Mouse (Mus musculus): ENCODE measurements at regions not wholly inside any gene's neighbourhood (a gene's known extent, or its start where the extent isn't known, plus 50 kb on each side); places are given as distances from the start of the nearest gene placed in this dataset.

- TF ChIP-seq POLR2A (IDR thresholded peaks at IDR 0.05; ENCODE audit: borderline replicate concordance, low read depth, low read length) = no peak
- TF ChIP-seq CTCF (IDR thresholded peaks at IDR 0.05; ENCODE audit: low read depth, low read length) = no peak
- no peak overlapping the region for H3K4me3 ChIP-seq (ENCODE audit: insufficient read depth, low read length)
- no peak overlapping the region for H3K27ac ChIP-seq (ENCODE audit: insufficient read depth, low read depth, low read length)
These were observed 263.1 kb downstream of the Gm45692 start for GRCm38 (mm10) chr8:26382426-26382825.

GRCm38 (mm10) chr8:26383886-26384285, 264.6 kb downstream of the Gm45692 start:
- Histone ChIP-seq H3K4me3 (ENCODE audit: insufficient read depth, low read length) (no peak overlapping the region), H3K27ac (ENCODE audit: insufficient read depth, low read depth, low read length) (no peak overlapping the region), H3K4me1 (ENCODE audit: control insufficient read depth, insufficient read depth, low read length) (no peaks in the 10 kb centered on the region)
- TF ChIP-seq CTCF (IDR thresholded peaks at IDR 0.05; ENCODE audit: low read depth, low read length) (no peak), POLR2A (IDR thresholded peaks at IDR 0.05; ENCODE audit: borderline replicate concordance, low read depth, low read length) (no peak)

More at GRCm38 (mm10) chr8:26382426-26382825, 263.1 kb downstream of the Gm45692 start:
- no peaks in the 10 kb centered on the region for H3K4me1 ChIP-seq (ENCODE audit: control insufficient read depth, insufficient read depth, low read length)

DNA sequence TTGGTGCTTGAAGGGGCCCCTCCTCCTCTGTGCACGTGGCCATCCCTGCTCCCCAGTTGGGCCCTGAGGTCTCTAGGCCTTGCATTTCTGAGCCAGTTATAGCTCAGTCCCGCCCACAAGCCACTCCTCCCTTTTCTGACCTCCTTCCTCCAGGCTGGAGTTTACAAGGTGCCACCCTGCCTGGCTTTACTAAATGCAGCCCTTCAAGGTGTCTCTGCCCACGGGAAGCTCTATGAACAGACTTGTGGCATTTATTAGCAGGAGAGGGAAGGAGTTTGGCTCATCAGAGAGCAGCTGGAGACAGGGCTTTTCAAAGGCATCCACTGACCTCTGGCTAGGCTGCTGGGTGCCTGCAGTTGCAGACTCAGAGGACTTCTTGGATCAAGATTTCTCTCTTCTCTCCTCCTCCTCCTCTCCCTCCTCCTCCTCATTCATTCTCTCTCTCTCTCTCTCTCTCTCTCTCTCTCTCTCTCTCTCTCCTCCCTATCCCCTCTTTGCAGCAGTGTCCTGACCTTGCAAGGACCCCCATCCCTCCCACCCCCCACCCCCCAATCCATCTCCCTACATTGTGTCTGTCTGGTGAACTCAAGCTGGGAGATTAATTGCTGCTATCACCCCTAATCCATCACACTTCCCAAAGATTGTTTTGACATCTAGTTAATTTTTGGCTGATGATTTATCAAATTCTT, 265.1 kb downstream of the Gm45692 start:
- Histone ChIP-seq H3K4me1 (ENCODE audit: control insufficient read depth, insufficient read depth, low read length) (no peaks in the 10 kb centered on the region), H3K27ac (ENCODE audit: insufficient read depth, low read depth, low read length) (no peak overlapping the region), H3K4me3 (ENCODE audit: insufficient read depth, low read length) (no peak overlapping the region)
- TF ChIP-seq POLR2A (IDR thresholded peaks at IDR 0.05; ENCODE audit: borderline replicate concordance, low read depth, low read length) (no peak), CTCF (IDR thresholded peaks at IDR 0.05; ENCODE audit: low read depth, low read length) (no peak)

DNA sequence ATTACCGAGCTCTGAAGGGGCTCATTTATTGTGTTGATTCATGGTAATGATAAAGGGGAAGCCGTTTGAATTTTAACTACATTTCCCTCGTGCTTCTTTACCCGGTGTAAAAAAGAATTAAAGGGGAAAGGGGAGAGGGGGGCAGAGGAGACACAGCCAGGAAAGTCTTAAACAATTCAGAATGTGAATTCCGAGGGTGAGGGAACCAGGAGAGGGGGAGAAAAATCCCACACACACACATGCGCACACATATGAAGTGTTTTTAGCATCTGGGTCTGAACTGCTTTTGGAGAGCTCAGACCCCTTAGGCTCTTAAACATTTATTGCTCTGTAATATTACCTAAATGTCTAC, 265.6 kb downstream of the Gm45692 start:
- TF ChIP-seq POLR2A (IDR thresholded peaks at IDR 0.05; ENCODE audit: borderline replicate concordance, low read depth, low read length) = no peak
- TF ChIP-seq CTCF (IDR thresholded peaks at IDR 0.05; ENCODE audit: low read depth, low read length) = no peak
- H3K4me1 ChIP-seq (ENCODE audit: control insufficient read depth, insufficient read depth, low read length) = no peaks in the 10 kb centered on the region
- no peak overlapping the region for H3K27ac ChIP-seq (ENCODE audit: insufficient read depth, low read depth, low read length)
- no peak overlapping the region for H3K4me3 ChIP-seq (ENCODE audit: insufficient read depth, low read length)

DNA sequence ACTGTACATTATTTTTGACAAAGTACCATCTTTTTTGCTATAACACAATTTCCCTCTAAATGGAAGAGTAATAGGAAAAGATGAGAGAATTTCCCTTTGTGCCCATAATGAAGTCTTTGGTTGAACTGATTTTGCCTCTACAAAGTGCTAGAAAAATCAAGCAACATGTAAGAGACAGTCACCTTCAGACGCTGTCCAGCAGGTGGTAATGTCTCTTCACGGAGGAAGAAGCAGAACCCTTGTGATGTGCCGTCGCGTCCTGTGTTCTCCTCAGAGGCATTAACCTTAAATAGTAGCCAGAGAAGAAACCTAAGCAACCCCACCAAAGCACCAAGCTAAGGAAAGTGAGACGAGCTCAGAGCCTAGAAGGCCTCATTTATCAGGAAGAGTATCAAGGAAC, 275.7 kb downstream of the Gm45692 start:
- no peak overlapping the region for H3K4me3 ChIP-seq (ENCODE audit: insufficient read depth, low read length)
- no peaks in the 10 kb centered on the region for H3K4me1 ChIP-seq (ENCODE audit: control insufficient read depth, insufficient read depth, low read length)
- no peak for TF ChIP-seq CTCF (IDR thresholded peaks at IDR 0.05; ENCODE audit: low read depth, low read length)
- no peak for TF ChIP-seq POLR2A (IDR thresholded peaks at IDR 0.05; ENCODE audit: borderline replicate concordance, low read depth, low read length)
- no peak overlapping the region for H3K27ac ChIP-seq (ENCODE audit: insufficient read depth, low read depth, low read length)

DNA sequence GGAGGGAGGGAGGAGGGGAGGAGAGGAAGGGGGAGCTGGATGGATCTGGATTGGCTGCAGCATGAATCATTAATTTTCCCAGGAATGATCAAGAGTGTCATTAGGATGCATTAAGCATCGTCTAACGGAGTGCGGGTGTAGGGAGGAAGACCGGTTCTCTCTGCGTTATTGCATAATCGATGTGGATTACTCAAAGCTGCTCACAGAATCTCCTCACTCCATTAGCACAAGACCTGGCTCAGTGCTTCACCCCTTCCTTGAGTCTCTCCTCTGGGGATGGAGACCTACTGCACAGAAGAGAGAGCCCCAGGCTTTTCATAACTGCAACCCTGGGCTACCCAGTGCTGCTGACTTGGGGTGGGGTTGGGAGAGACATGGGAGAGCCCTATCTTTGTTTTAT, 300.7 kb downstream of the Gm45692 start:
- no peak overlapping the region for H3K4me3 ChIP-seq (ENCODE audit: insufficient read depth, low read length)
- TF ChIP-seq CTCF (IDR thresholded peaks at IDR 0.05; ENCODE audit: low read depth, low read length) (no peak), POLR2A (IDR thresholded peaks at IDR 0.05; ENCODE audit: borderline replicate concordance, low read depth, low read length) (no peak)
- H3K27ac ChIP-seq (ENCODE audit: insufficient read depth, low read depth, low read length) = no peak overlapping the region
- no peaks in the 10 kb centered on the region for H3K4me1 ChIP-seq (ENCODE audit: control insufficient read depth, insufficient read depth, low read length)

- Histone ChIP-seq H3K27ac (ENCODE audit: insufficient read depth, low read depth, low read length) (no peak overlapping the region), H3K4me3 (ENCODE audit: insufficient read depth, low read length) (no peak overlapping the region), H3K4me1 (ENCODE audit: control insufficient read depth, insufficient read depth, low read length) (no peaks in the 10 kb centered on the region)
- no peak for TF ChIP-seq CTCF (IDR thresholded peaks at IDR 0.05; ENCODE audit: low read depth, low read length)
- TF ChIP-seq POLR2A (IDR thresholded peaks at IDR 0.05; ENCODE audit: borderline replicate concordance, low read depth, low read length) = no peak
These were observed 301.2 kb downstream of the Gm45692 start for GRCm38 (mm10) chr8:26420536-26420935.

- no peak for TF ChIP-seq POLR2A (IDR thresholded peaks at IDR 0.05; ENCODE audit: borderline replicate concordance, low read depth, low read length)
- TF ChIP-seq CTCF (IDR thresholded peaks at IDR 0.05; ENCODE audit: low read depth, low read length) = no peak
- H3K4me1 ChIP-seq (ENCODE audit: control insufficient read depth, insufficient read depth, low read length) = no peaks in the 10 kb centered on the region
- H3K27ac ChIP-seq (ENCODE audit: insufficient read depth, low read depth, low read length) = no peak overlapping the region
- H3K4me3 ChIP-seq (ENCODE audit: insufficient read depth, low read length) = no peak overlapping the region
These were observed 308.0 kb downstream of the Gm45692 start for GRCm38 (mm10) chr8:26427311-26427710.

DNA sequence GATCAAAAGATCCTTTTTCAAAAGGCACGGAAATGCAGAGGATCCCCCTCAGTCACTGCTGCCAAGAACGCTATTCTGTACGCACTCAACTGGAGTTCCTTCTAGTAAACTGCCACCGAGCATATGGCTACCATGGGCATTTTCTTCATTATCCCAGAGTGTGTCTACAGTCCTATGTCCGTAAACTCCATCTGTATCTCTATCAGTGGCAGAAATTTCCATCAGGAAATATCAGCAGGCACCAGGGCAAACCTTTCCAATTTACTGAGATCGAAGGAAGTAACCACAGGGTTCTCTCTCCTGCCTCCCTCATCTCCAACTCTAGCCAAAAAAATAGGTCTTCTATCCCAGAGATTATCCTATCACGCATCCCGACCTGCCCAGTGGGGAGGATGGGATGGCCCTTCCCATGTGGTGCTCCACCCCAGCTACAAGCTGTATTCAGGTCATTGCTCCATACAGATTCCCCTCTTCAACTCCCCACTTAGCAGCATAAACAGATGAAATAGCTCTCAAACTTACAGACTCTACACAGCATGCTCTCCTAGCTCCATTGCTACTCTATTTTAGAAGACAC, 310.5 kb downstream of the Gm45692 start:
- no peak overlapping the region for H3K4me3 ChIP-seq (ENCODE audit: insufficient read depth, low read length)
- TF ChIP-seq POLR2A (IDR thresholded peaks at IDR 0.05; ENCODE audit: borderline replicate concordance, low read depth, low read length) = no peak
- TF ChIP-seq CTCF (IDR thresholded peaks at IDR 0.05; ENCODE audit: low read depth, low read length) = no peak
- no peak overlapping the region for H3K27ac ChIP-seq (ENCODE audit: insufficient read depth, low read depth, low read length)
- H3K4me1 ChIP-seq (ENCODE audit: control insufficient read depth, insufficient read depth, low read length) = no peaks in the 10 kb centered on the region

DNA sequence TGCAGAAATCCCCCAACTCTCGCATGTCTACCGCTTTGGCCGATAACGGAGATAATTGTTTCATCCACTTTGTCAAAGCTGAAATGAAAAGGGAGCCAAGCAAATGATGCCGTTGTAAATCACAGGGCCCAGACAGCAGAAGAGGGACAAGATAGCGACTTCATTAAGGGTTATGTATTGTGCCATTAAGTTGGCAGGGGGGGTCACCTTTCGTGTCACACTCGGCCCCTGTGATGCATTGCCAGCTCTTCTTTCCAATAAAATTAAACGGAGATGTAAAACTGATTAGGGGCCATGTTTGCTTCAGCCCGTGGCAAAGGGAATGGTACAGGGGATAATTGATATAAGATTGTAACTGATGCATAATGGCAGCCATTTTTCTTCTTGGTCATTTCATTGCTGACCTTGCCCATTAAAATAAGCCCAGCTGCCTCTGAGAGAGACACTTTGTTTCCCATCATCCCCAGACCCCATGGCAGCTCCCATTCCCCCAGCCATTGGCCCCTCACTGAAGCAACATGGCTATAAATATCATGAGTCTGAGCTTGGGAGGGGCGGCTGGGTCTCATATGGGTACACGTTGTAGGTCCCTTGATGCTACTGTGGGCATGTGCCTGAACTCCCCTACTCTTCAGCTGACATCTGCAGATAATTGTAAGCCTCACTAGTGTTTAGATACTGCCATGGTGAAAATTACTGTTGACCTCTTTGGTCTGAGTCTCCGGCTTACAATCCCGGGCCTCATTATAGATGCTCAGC, 313.0 kb downstream of the Gm45692 start:
- no peak for TF ChIP-seq CTCF (IDR thresholded peaks at IDR 0.05; ENCODE audit: low read depth, low read length)
- no peak for TF ChIP-seq POLR2A (IDR thresholded peaks at IDR 0.05; ENCODE audit: borderline replicate concordance, low read depth, low read length)
- H3K4me1 ChIP-seq (ENCODE audit: control insufficient read depth, insufficient read depth, low read length) = no peaks in the 10 kb centered on the region
- no peak overlapping the region for H3K27ac ChIP-seq (ENCODE audit: insufficient read depth, low read depth, low read length)

More for the DNA sequence above, 313.0 kb downstream of the Gm45692 start:
- H3K4me3 ChIP-seq (ENCODE audit: insufficient read depth, low read length) = no peak overlapping the region
